Mouse (Mus musculus): Measurements from ENCODE around the gene Gm10147. TPM values are rescaled to one million over a fixed set of nuclear protein-coding genes. Genes with fewer than 3 reads are reported as not detected.
"Not testable (repeated sequence)": the region's sequence is repeated elsewhere in the genome, so short reads cannot be mapped to it uniquely, and the experiment has no call there.

Gm10147 gene
- not detected in 2 replicates for polyA plus RNA-seq (2015; fragmentation: Nextera tagmentation; extraction: Ambion mirVana)

- not testable (repeated sequence) for H3K4me2 ChIP-seq; ATAC-seq (replicated peaks; ENCODE audit: low FRiP score); H3K4me3 ChIP-seq (replicated peaks); H3K9ac ChIP-seq; H3K27me3 ChIP-seq; H3K4me1 ChIP-seq; H3K36me3 ChIP-seq; H3K27ac ChIP-seq; H3K9me3 ChIP-seq (replicated peaks)
- no CpG with 5 or more reads among the region's 7 CpGs for WGBS
Measured at GRCm38 (mm10) chrX:28607742-28608141, at the start of gene Gm10147. Gene Gm10147, minus strand, starts transcription at chrX:28607842.

Small RNA genes within 50 kb of the gene (microRNA-seq; reads per million reads assigned to microRNA genes)
- not detected for gene Gm44499
